Mouse (Mus musculus): ENCODE results near the gene Galnt16. TPM values are rescaled to one million over a fixed set of nuclear protein-coding genes. Genes with fewer than 3 reads are reported as not detected.

Galnt16 gene
- total and polyA plus RNA-seq, 3 experiments = 0.08 TPM; not detected in 2

DNA sequence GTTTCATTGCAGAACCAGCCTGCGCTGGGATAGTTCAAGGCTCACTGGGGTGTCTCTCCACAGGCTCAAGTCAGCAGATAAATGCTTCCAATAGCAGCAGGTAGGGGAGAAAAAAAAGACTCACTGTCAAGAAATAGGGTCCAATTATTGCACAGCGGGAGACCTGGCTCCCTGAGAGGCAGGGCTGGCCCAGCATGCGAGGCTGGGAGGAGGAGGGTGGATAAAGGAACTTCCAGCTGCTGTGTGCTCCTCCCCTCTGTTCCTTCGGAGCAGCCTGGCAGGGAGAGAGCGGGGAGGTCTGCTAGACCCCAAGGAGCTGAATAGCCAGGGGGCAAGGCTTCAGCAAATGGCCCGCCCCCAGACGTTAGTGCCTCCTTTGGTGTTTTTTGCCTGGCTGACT, 7.4 kb downstream of the Galnt16 start:
- peaks cover 9 to 11% of the 10 kb centered on the region in 2 experiments for H3K27me3 ChIP-seq (ENCODE audit: control insufficient read depth in 1 of 2, insufficient read depth in 2 of 2, low read length in 2 of 2)
- DNase-seq (ENCODE audit: low read depth, low spot score) = no peak
- TF ChIP-seq EP300 (IDR thresholded peaks at IDR 0.05; ENCODE audit: low read depth in 1 of 2, low read length in 2 of 2) = no peak
- TF ChIP-seq NELFE (IDR thresholded peaks at IDR 0.05; ENCODE audit: low read depth, low read length) = no peak
- TF ChIP-seq TCF12 (IDR thresholded peaks at IDR 0.05; ENCODE audit: low read depth, low read length) = no peak
- no peak for TF ChIP-seq POLR2A (IDR thresholded peaks at IDR 0.05; ENCODE audit: control insufficient read depth in 1 of 2, insufficient read depth in 1 of 2, low read depth in 1 of 2, low read length in 2 of 2, poor library complexity in 1 of 2)
- TF ChIP-seq BHLHE40 (IDR thresholded peaks at IDR 0.05; ENCODE audit: borderline replicate concordance, low read depth, low read length) = no peak
- no peak for TF ChIP-seq CHD2 (IDR thresholded peaks at IDR 0.05; ENCODE audit: low read length)
- TF ChIP-seq NRF1 (IDR thresholded peaks at IDR 0.05; ENCODE audit: insufficient read depth, low read depth, low read length, poor library complexity, severe bottlenecking) = no peak
- TF ChIP-seq POLR2AphosphoS2 (IDR thresholded peaks at IDR 0.05; ENCODE audit: low read length) = no peak
- no peak for TF ChIP-seq JUND (IDR thresholded peaks at IDR 0.05; ENCODE audit: low read depth, low read length)
- TF ChIP-seq MXI1 (IDR thresholded peaks at IDR 0.05; ENCODE audit: low read depth, low read length) = no peak
- TF ChIP-seq TBP (IDR thresholded peaks at IDR 0.05; ENCODE audit: low read depth, low read length) = no peak
- no peak for TF ChIP-seq HCFC1 (IDR thresholded peaks at IDR 0.05; ENCODE audit: low read depth, low read length)
- no peak for TF ChIP-seq CTCF (IDR thresholded peaks at IDR 0.05 in 2 of 3, conservative IDR thresholded peaks at IDR 0.05 in 1 of 3; ENCODE audit: control insufficient read depth in 1 of 3, insufficient read depth in 1 of 3, low read depth in 2 of 3, low read length in 3 of 3, poor library complexity in 1 of 3, severe bottlenecking in 1 of 3)
- no peak overlapping the region for H3K9ac ChIP-seq (ENCODE audit: control insufficient read depth, low read depth, low read length, poor library complexity, severe bottlenecking)
- no peaks in the 10 kb centered on the region for H3K4me1 ChIP-seq (ENCODE audit: control insufficient read depth in 1 of 2, insufficient read depth in 2 of 2, low read length in 2 of 2)
- no peaks in the 10 kb centered on the region for H3K79me2 ChIP-seq (ENCODE audit: control insufficient read depth, insufficient read depth, low read length, poor library complexity)
- no peak overlapping the region for H3K4me3 ChIP-seq (ENCODE audit: control insufficient read depth in 1 of 2, insufficient read depth in 1 of 2, low read depth in 2 of 2, low read length in 2 of 2)
- H3K9me3 ChIP-seq (replicated peaks; ENCODE audit: insufficient read depth, low read length) = no peaks in the 10 kb centered on the region
- no peaks in the 10 kb centered on the region for H3K36me3 ChIP-seq (ENCODE audit: control insufficient read depth in 1 of 2, insufficient read depth in 2 of 2, low read length in 2 of 2)
- no peak overlapping the region for H3K27ac ChIP-seq (ENCODE audit: control insufficient read depth, low read depth, low read length)

DNA sequence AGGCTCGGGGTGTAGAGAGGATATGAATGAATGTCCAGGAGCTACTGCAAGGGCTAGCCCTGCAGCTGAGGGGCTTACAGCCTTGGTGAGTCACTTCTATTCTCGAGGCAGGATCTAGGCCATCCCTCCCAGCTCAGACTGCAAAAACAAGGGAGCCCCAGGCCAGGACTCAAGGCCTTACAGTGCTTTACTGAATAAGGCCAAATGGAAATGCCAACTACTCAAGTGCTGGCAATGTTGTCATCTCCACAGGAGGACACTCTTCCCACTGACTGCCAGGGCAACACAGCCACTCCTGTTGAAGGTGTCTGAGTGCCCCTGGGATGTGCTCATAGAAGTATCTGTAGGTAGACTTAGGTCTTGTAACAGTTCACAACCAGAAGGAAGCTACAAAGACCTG, 8.4 kb downstream of the Galnt16 start:
- Histone ChIP-seq H3K9me3 (replicated peaks; ENCODE audit: insufficient read depth, low read length) (no peaks in the 10 kb centered on the region), H3K4me3 (ENCODE audit: control insufficient read depth in 1 of 2, insufficient read depth in 1 of 2, low read depth in 2 of 2, low read length in 2 of 2) (no peak overlapping the region), H3K9ac (ENCODE audit: control insufficient read depth, low read depth, low read length, poor library complexity, severe bottlenecking) (no peak overlapping the region), H3K4me1 (ENCODE audit: control insufficient read depth in 1 of 2, insufficient read depth in 2 of 2, low read length in 2 of 2) (no peaks in the 10 kb centered on the region), H3K36me3 (ENCODE audit: control insufficient read depth in 1 of 2, insufficient read depth in 2 of 2, low read length in 2 of 2) (no peaks in the 10 kb centered on the region), H3K79me2 (ENCODE audit: control insufficient read depth, insufficient read depth, low read length, poor library complexity) (no peaks in the 10 kb centered on the region), H3K27me3 (ENCODE audit: control insufficient read depth in 1 of 2, insufficient read depth in 2 of 2, low read length in 2 of 2) (peaks cover 11% of the 10 kb centered on the region in 2 experiments), H3K27ac (ENCODE audit: control insufficient read depth, low read depth, low read length) (no peak overlapping the region)
- DNase-seq (ENCODE audit: low read depth, low spot score) = no peak
- TF ChIP-seq GATA1 (IDR thresholded peaks at IDR 0.05; ENCODE audit: low read depth, low read length) (no peak), POLR2AphosphoS2 (IDR thresholded peaks at IDR 0.05; ENCODE audit: low read length) (no peak), MAFK (IDR thresholded peaks at IDR 0.05; ENCODE audit: borderline replicate concordance, low read depth, low read length) (no peak), ETS1 (IDR thresholded peaks at IDR 0.05; ENCODE audit: low read depth, low read length) (no peak), KAT2A (conservative IDR thresholded peaks at IDR 0.05; ENCODE audit: low read depth, low read length) (no peak), USF1 (IDR thresholded peaks at IDR 0.05; ENCODE audit: low read depth, low read length) (no peak), NELFE (IDR thresholded peaks at IDR 0.05; ENCODE audit: low read depth, low read length) (no peak), SIN3A (IDR thresholded peaks at IDR 0.05; ENCODE audit: low read length) (no peak), ZNF384 (IDR thresholded peaks at IDR 0.05; ENCODE audit: low read depth, low read length) (no peak), BHLHE40 (IDR thresholded peaks at IDR 0.05; ENCODE audit: borderline replicate concordance, low read depth, low read length) (no peak), POLR2AphosphoS5 (IDR thresholded peaks at IDR 0.05; ENCODE audit: borderline replicate concordance, low read depth, low read length) (no peak), POLR2A (IDR thresholded peaks at IDR 0.05; ENCODE audit: control insufficient read depth in 1 of 2, insufficient read depth in 1 of 2, low read depth in 1 of 2, low read length in 2 of 2, poor library complexity in 1 of 2) (no peak), TCF12 (IDR thresholded peaks at IDR 0.05; ENCODE audit: low read depth, low read length) (no peak), TAL1 (IDR thresholded peaks at IDR 0.05; ENCODE audit: low read length) (no peak), SMC3 (IDR thresholded peaks at IDR 0.05; ENCODE audit: low read depth, low read length) (no peak), GABPA (IDR thresholded peaks at IDR 0.05; ENCODE audit: low read depth, low read length) (no peak), MEF2A (IDR thresholded peaks at IDR 0.05; ENCODE audit: extremely low read depth, insufficient replicate concordance, low read depth, low read length, poor library complexity, severe bottlenecking) (no peak)
